Comparison of ENCODE assay signal across 13 mouse cellular contexts in genomic region chr5:124930603-124931002, GRCm38 (mm10).
A peak's percentile ranks its signal among the peaks of the same experiment; 100 is the strongest.
DNase-seq lines count a peak whose midpoint lies in the region; ATAC-seq and TF ChIP-seq lines count a peak whose summit lies in the region.
"Had no signal": no experiment of that assay in that cellular context is flagged by ENCODE, and none has a peak within 500 bp of the region (broad histone marks: within the 10 kb centered on the region; RNA-seq: fewer than 3 reads in every experiment).

No protein-coding gene starts in this region.

- no peak for TF ChIP-seq CTCF in hindbrain, postnatal 0 days (IDR thresholded peaks at IDR 0.05; ENCODE audit: low read depth)

- H3K4me1 ChIP-seq in heart, embryonic 10.5 days: peaks cover 18% of the 10 kb centered on the region
- peaks cover 9% of the 10 kb centered on the region for H3K4me1 ChIP-seq in forebrain, embryonic 14.5 days (ENCODE audit: control insufficient read depth, insufficient read depth, low read length)
- no peaks in the 10 kb centered on the region for H3K4me1 ChIP-seq in hindbrain, postnatal 0 days (ENCODE audit: insufficient read depth, low read length)
- peaks cover 23% of the 10 kb centered on the region for H3K4me1 ChIP-seq in midbrain, embryonic 13.5 days (replicated peaks)
- H3K4me1 ChIP-seq in kidney, embryonic 14.5 days (ENCODE audit: control insufficient read depth, insufficient read depth, low read length): no peaks in the 10 kb centered on the region
- H3K4me1 ChIP-seq: heart, embryonic 13.5 days; lung, embryonic 15.5 days had no signal

- WGBS in heart, embryonic 10.5 days: 57% methylated on average over 9 of the region's 9 CpGs
- WGBS in forebrain, embryonic 14.5 days: 5% methylated on average over 9 of the region's 9 CpGs
- 43% methylated on average over 9 of the region's 9 CpGs for WGBS in hindbrain, postnatal 0 days
- WGBS in midbrain, embryonic 13.5 days: 18% methylated on average over 9 of the region's 9 CpGs
- 68% methylated on average over 9 of the region's 9 CpGs for whole genome bisulfite sequencing in kidney, embryonic 14.5 days

- H3K27me3 ChIP-seq in heart, embryonic 10.5 days (ENCODE audit: insufficient read depth, poor library complexity, severe bottlenecking): no peaks in the 10 kb centered on the region; the same call in 1 of the 2 replicates
- no peaks in the 10 kb centered on the region for H3K27me3 ChIP-seq in forebrain, embryonic 14.5 days (replicated peaks; ENCODE audit: control insufficient read depth, insufficient read depth, low read length)
- no peaks in the 10 kb centered on the region for H3K27me3 ChIP-seq in hindbrain, postnatal 0 days (ENCODE audit: insufficient read depth, low read length)
- H3K27me3 ChIP-seq in midbrain, embryonic 13.5 days: no peaks in the 10 kb centered on the region
- no peaks in the 10 kb centered on the region for H3K27me3 ChIP-seq in kidney, embryonic 14.5 days (ENCODE audit: control insufficient read depth, insufficient read depth, low read length)
- H3K27me3 ChIP-seq: lung, embryonic 15.5 days had no signal

- no peak overlapping the region for H3K4me2 ChIP-seq in forebrain, embryonic 14.5 days (ENCODE audit: low read length)
- no peak overlapping the region for H3K4me2 ChIP-seq in hindbrain, postnatal 0 days (ENCODE audit: low read depth, low read length)
- no peak overlapping the region for H3K4me2 ChIP-seq in midbrain, embryonic 13.5 days (replicated peaks)
- H3K4me2 ChIP-seq in kidney, embryonic 14.5 days (replicated peaks; ENCODE audit: low read depth, low read length): no peak overlapping the region
- H3K4me2 ChIP-seq: heart, embryonic 13.5 days; liver, embryonic 11.5 days; lung, embryonic 15.5 days had no signal

- H3K36me3 ChIP-seq in heart, embryonic 10.5 days: peaks cover 3% of the 10 kb centered on the region; the same call in 1 of the 2 replicates
- H3K36me3 ChIP-seq in forebrain, embryonic 14.5 days (ENCODE audit: control insufficient read depth, insufficient read depth, low read length): no peaks in the 10 kb centered on the region
- no peaks in the 10 kb centered on the region for H3K36me3 ChIP-seq in hindbrain, postnatal 0 days (ENCODE audit: insufficient read depth, low read length)
- H3K36me3 ChIP-seq in midbrain, embryonic 13.5 days: no peaks in the 10 kb centered on the region
- H3K36me3 ChIP-seq in kidney, embryonic 14.5 days (ENCODE audit: control insufficient read depth, insufficient read depth, low read length): no peaks in the 10 kb centered on the region
- H3K36me3 ChIP-seq: heart, embryonic 13.5 days; lung, embryonic 15.5 days had no signal

- H3K9me3 ChIP-seq in heart, embryonic 10.5 days: 0 out of 2 replicates have a peak, but pooled peaks cover 4% of the 10 kb centered on the region
- H3K9me3 ChIP-seq in forebrain, embryonic 14.5 days (replicated peaks; ENCODE audit: control insufficient read depth, low read length): 0 out of 2 replicates have a peak, but pooled peaks cover 3% of the 10 kb centered on the region
- H3K9me3 ChIP-seq in hindbrain, postnatal 0 days (ENCODE audit: low read length): no peaks in the 10 kb centered on the region
- H3K9me3 ChIP-seq in midbrain, embryonic 13.5 days: 0 out of 2 replicates have a peak, but pooled peaks cover 2% of the 10 kb centered on the region
- H3K9me3 ChIP-seq in kidney, embryonic 14.5 days (ENCODE audit: control insufficient read depth, low read length): 0 out of 2 replicates have a peak, but pooled peaks cover 4% of the 10 kb centered on the region
- H3K9me3 ChIP-seq: lung, embryonic 15.5 days had no signal

- DNase-seq in heart, embryonic 10.5 days (ENCODE audit: low spot score): no peak
- DNase-seq in heart, adult 11 months: no peak
- no peak for DNase-seq in forebrain, embryonic 14.5 days (ENCODE audit: low spot score)
- DNase-seq in hindbrain, postnatal 0 days (ENCODE audit: low spot score): no peak
- DNase-seq in Muller cell, postnatal 12 days (ENCODE audit: inconsistent ontology term): no peak
- no peak for DNase-seq in cerebellum, adult 9-11 months
- DNase-seq: kidney, adult 2 months had no signal

- H3K9ac ChIP-seq in forebrain, embryonic 14.5 days (ENCODE audit: low read length): peak overlapping the region; percentile 37; the same call in 1 of the 2 replicates
- no peak overlapping the region for H3K9ac ChIP-seq in hindbrain, postnatal 0 days (replicated peaks; ENCODE audit: low read length)
- H3K9ac ChIP-seq in midbrain, embryonic 13.5 days (replicated peaks): no peak overlapping the region
- no peak overlapping the region for H3K9ac ChIP-seq in kidney, embryonic 14.5 days (ENCODE audit: low read depth, low read length)
- H3K9ac ChIP-seq: heart, embryonic 13.5 days; lung, embryonic 15.5 days had no signal

- no peak overlapping the region for H3K4me3 ChIP-seq in heart, embryonic 10.5 days
- no peak overlapping the region for H3K4me3 ChIP-seq in forebrain, embryonic 14.5 days (ENCODE audit: low read depth, low read length)
- no peak overlapping the region for H3K4me3 ChIP-seq in hindbrain, postnatal 0 days (ENCODE audit: low read length)
- no peak overlapping the region for H3K4me3 ChIP-seq in midbrain, embryonic 13.5 days (replicated peaks)
- no peak overlapping the region for H3K4me3 ChIP-seq in kidney, embryonic 14.5 days (ENCODE audit: low read length)
- H3K4me3 ChIP-seq: heart, embryonic 13.5 days; lung, embryonic 15.5 days had no signal

- ATAC-seq in forebrain, embryonic 14.5 days: no peak
- 0 out of 2 replicates have a peak, but pooled peaks have one; percentile 2 for ATAC-seq in hindbrain, postnatal 0 days
- no peak for ATAC-seq in midbrain, embryonic 13.5 days
- no peak for ATAC-seq in kidney, embryonic 14.5 days (ENCODE audit: low FRiP score, low TSS enrichment)
- ATAC-seq: activated CD4-positive, CD25-positive, alpha-beta regulatory T cell, adult 4 months had no signal

- H3K27ac ChIP-seq in heart, embryonic 10.5 days: peak overlapping the region; percentile 36; the same call in 1 of the 2 replicates
- H3K27ac ChIP-seq in forebrain, embryonic 14.5 days (ENCODE audit: low read depth, low read length): no peak overlapping the region
- no peak overlapping the region for H3K27ac ChIP-seq in hindbrain, postnatal 0 days
- peak overlapping the region; percentile 63 for H3K27ac ChIP-seq in midbrain, embryonic 13.5 days
- H3K27ac ChIP-seq in kidney, embryonic 14.5 days (ENCODE audit: low read depth, low read length): no peak overlapping the region
- H3K27ac ChIP-seq: heart, embryonic 13.5 days; lung, embryonic 15.5 days had no signal

Comparison
In these comparisons a context has a peak if more than half of its experiments do, and no peak if none do; other contexts are left out.
1. H3K27ac ChIP-seq: peak in heart, embryonic 10.5 days (single experiment) and midbrain, embryonic 13.5 days (single experiment); none in forebrain, embryonic 14.5 days (single experiment), hindbrain, postnatal 0 days (single experiment) and kidney, embryonic 14.5 days (single experiment).